Mouse (Mus musculus): Measurements from ENCODE around the gene Uhrf1. TPM values are rescaled to one million over a fixed set of nuclear protein-coding genes. Genes with fewer than 3 reads are reported as not detected.

Gene Uhrf1
- polyA plus RNA-seq, 1 experiment from 2014 or later, result 7.0 TPM

- peak overlapping the region; percentile 99 for H3K4me2 ChIP-seq (replicated peaks; ENCODE audit: low read depth, low read length)
- DNase-seq (ENCODE audit: low spot score), result no peak
- H3K4me1 ChIP-seq (ENCODE audit: insufficient read depth, low read depth, low read length), result peaks cover 12% of the 10 kb centered on the region
- TF ChIP-seq EP300 (IDR thresholded peaks at IDR 0.05), result no peak
- TF ChIP-seq CTCF (IDR thresholded peaks at IDR 0.05), result no peak
- no peak overlapping the region for H3K4me3 ChIP-seq (ENCODE audit: low read depth, low read length)
- no peaks in the 10 kb centered on the region for H3K9me3 ChIP-seq (ENCODE audit: low read length)
- H3K27ac ChIP-seq (ENCODE audit: low read length), result no peak overlapping the region
- H3K36me3 ChIP-seq (ENCODE audit: insufficient read depth, low read length), result no peaks in the 10 kb centered on the region
- no peak overlapping the region for H3K9ac ChIP-seq (replicated peaks; ENCODE audit: low read depth)
- WGBS, result 25% methylated on average over 13 of the region's 13 CpGs
- 0 out of 2 replicates have a peak, but pooled peaks have one; percentile 8 for ATAC-seq
- H3K27me3 ChIP-seq (replicated peaks; ENCODE audit: insufficient read depth, low read length), result no peaks in the 10 kb centered on the region
Measured at GRCm38 (mm10) chr17:56302363-56302996, 641 bp upstream of the Uhrf1 start.

- WGBS, result 0% methylated on average over 67 of the region's 68 CpGs
- Histone ChIP-seq H3K27me3 (replicated peaks; ENCODE audit: insufficient read depth, low read length) (no peaks in the 10 kb centered on the region), H3K9me3 (ENCODE audit: low read length) (no peaks in the 10 kb centered on the region), H3K4me3 (ENCODE audit: low read depth, low read length) (peak overlapping the region; percentile 69), H3K4me1 (ENCODE audit: insufficient read depth, low read depth, low read length) (peaks cover 17% of the 10 kb centered on the region), H3K27ac (ENCODE audit: low read length) (peak overlapping the region; percentile 38; the same call in 1 of the 2 replicates), H3K36me3 (ENCODE audit: insufficient read depth, low read length) (no peaks in the 10 kb centered on the region), H3K9ac (replicated peaks; ENCODE audit: low read depth) (peak overlapping the region; percentile 36), H3K4me2 (replicated peaks; ENCODE audit: low read depth, low read length) (peak overlapping the region; percentile 99)
- TF ChIP-seq CTCF (IDR thresholded peaks at IDR 0.05), result no peak
- TF ChIP-seq EP300 (IDR thresholded peaks at IDR 0.05), result no peak
- peak; percentile 97 for DNase-seq (ENCODE audit: low spot score)
- peak; percentile 97 for ATAC-seq
Measured at GRCm38 (mm10) chr17:56303847-56304586, 896 bp downstream of the Uhrf1 start.

DNA sequence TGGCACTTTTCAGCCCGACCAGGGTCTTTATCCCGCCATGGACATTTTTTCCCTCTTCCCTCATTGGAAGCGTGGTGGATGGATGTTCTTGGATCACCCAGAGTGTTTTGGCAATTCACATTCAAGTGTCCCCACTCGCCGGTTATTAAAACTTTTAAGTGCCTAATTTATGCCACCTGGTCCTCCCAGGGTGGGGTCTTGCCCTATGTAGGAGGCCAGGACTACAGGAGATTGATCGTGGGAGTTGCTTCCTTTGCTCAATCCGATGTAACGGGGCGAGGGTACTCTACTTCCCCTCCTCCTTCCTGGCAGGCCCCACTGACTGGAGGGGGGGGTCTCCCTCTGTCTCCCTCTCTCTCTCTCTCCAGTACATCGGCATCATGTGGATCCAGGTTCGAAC is 1.6 kb downstream of the Uhrf1 start:
- Histone ChIP-seq H3K27ac (ENCODE audit: low read length) (no peak overlapping the region), H3K4me3 (ENCODE audit: low read depth, low read length) (peak overlapping the region; percentile 69), H3K36me3 (ENCODE audit: insufficient read depth, low read length) (no peaks in the 10 kb centered on the region), H3K4me1 (ENCODE audit: insufficient read depth, low read depth, low read length) (peaks cover 17% of the 10 kb centered on the region), H3K4me2 (replicated peaks; ENCODE audit: low read depth, low read length) (peak overlapping the region; percentile 99), H3K27me3 (replicated peaks; ENCODE audit: insufficient read depth, low read length) (no peaks in the 10 kb centered on the region), H3K9ac (replicated peaks; ENCODE audit: low read depth) (peak overlapping the region; percentile 36; the same call in 1 of the 2 replicates), H3K9me3 (ENCODE audit: low read length) (no peaks in the 10 kb centered on the region)
- TF ChIP-seq EP300 (IDR thresholded peaks at IDR 0.05) (no peak), CTCF (IDR thresholded peaks at IDR 0.05) (no peak)
- 7% methylated on average over 10 of the region's 11 CpGs for WGBS
- ATAC-seq (no peak), DNase-seq (ENCODE audit: low spot score) (no peak)

GRCm38 (mm10) chr17:56305156-56305555 is 2.0 kb downstream of the Uhrf1 start:
- DNase-seq (ENCODE audit: low spot score) (no peak), ATAC-seq (no peak)
- peak overlapping the region; percentile 99 for H3K4me2 ChIP-seq (replicated peaks; ENCODE audit: low read depth, low read length)
- no peak overlapping the region for H3K27ac ChIP-seq (ENCODE audit: low read length)
- no peak overlapping the region for H3K4me3 ChIP-seq (ENCODE audit: low read depth, low read length)
- TF ChIP-seq CTCF (IDR thresholded peaks at IDR 0.05) (no peak), EP300 (IDR thresholded peaks at IDR 0.05) (no peak)
- peaks cover 17% of the 10 kb centered on the region for H3K4me1 ChIP-seq (ENCODE audit: insufficient read depth, low read depth, low read length)
- no peaks in the 10 kb centered on the region for H3K27me3 ChIP-seq (replicated peaks; ENCODE audit: insufficient read depth, low read length)
- H3K9ac ChIP-seq (replicated peaks; ENCODE audit: low read depth), result no peak overlapping the region
- 21% methylated on average over 9 of the region's 9 CpGs for WGBS
- no peaks in the 10 kb centered on the region for H3K9me3 ChIP-seq (ENCODE audit: low read length)
- no peaks in the 10 kb centered on the region for H3K36me3 ChIP-seq (ENCODE audit: insufficient read depth, low read length)

DNA sequence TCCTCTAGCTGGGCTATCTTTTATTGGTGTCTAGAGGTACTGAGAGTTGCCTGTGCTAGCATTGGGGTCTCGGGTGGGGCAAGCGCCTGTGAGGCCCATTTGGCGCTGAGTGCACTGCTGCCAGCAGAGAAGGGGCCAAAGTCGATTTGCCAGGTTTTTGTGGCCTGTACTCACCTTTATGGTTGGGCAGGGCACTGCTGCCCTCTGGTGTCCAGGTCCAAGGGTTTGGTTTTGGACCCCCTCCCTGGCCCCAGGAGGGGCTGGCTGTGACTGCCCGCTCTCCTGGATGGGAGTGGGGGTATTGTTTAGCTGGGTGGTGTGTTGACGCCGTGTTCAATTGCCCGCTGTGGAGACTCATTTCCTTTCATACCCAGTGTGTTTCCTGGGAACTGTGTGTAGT is 2.7 kb downstream of the Uhrf1 start:
- peak; percentile 65 for TF ChIP-seq CTCF (IDR thresholded peaks at IDR 0.05)
- no peak for TF ChIP-seq EP300 (IDR thresholded peaks at IDR 0.05)
- H3K9me3 ChIP-seq (ENCODE audit: low read length), result no peaks in the 10 kb centered on the region
- DNase-seq (ENCODE audit: low spot score) (no peak), ATAC-seq (no peak)
- H3K9ac ChIP-seq (replicated peaks; ENCODE audit: low read depth), result no peak overlapping the region
- H3K4me2 ChIP-seq (replicated peaks; ENCODE audit: low read depth, low read length), result no peak overlapping the region
- no peaks in the 10 kb centered on the region for H3K36me3 ChIP-seq (ENCODE audit: insufficient read depth, low read length)
- no peak overlapping the region for H3K27ac ChIP-seq (ENCODE audit: low read length)
- H3K4me3 ChIP-seq (ENCODE audit: low read depth, low read length), result no peak overlapping the region
- peaks cover 17% of the 10 kb centered on the region for H3K4me1 ChIP-seq (ENCODE audit: insufficient read depth, low read depth, low read length)
- H3K27me3 ChIP-seq (replicated peaks; ENCODE audit: insufficient read depth, low read length), result no peaks in the 10 kb centered on the region
- 57% methylated on average over 8 of the region's 8 CpGs for WGBS

DNA sequence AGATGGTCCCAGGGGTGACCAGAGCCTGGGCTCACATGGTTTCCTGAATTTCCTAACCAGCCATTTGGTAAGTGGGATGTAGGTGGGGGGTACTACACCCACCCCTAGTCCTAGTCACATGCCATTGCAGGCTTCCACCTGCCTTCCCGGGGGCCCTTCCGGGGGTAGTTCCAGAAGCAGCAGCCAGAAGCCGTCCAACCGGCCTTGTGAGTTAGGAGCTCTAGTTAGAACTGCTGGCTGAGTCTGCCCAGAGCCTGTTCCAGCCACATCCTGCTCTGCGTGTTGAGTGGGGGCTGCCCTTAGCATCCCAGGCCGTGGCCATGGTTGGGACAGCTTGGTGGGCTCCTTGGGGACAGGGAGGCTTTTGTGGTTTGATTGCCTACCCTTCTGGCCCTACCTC is 5.0 kb downstream of the Uhrf1 start:
- Histone ChIP-seq H3K9me3 (ENCODE audit: low read length) (no peaks in the 10 kb centered on the region), H3K4me1 (ENCODE audit: insufficient read depth, low read depth, low read length) (peaks cover 17% of the 10 kb centered on the region), H3K27ac (ENCODE audit: low read length) (peak overlapping the region; percentile 57; the same call in 1 of the 2 replicates), H3K27me3 (replicated peaks; ENCODE audit: insufficient read depth, low read length) (no peaks in the 10 kb centered on the region), H3K4me2 (replicated peaks; ENCODE audit: low read depth, low read length) (no peak overlapping the region), H3K36me3 (ENCODE audit: insufficient read depth, low read length) (no peaks in the 10 kb centered on the region), H3K4me3 (ENCODE audit: low read depth, low read length) (no peak overlapping the region), H3K9ac (replicated peaks; ENCODE audit: low read depth) (no peak overlapping the region)
- TF ChIP-seq EP300 (IDR thresholded peaks at IDR 0.05), result no peak
- TF ChIP-seq CTCF (IDR thresholded peaks at IDR 0.05), result no peak
- DNase-seq (ENCODE audit: low spot score) (peak; percentile 45), ATAC-seq (peak; percentile 9)
- WGBS, result 48% methylated on average over 6 of the region's 6 CpGs

Measured in lung, postnatal 0 days (tissue).